Mouse (Mus musculus) retina, embryonic 14.5 days (tissue): ENCODE data around the gene Clasp1.

ENCODE experiments used
- DNase-seq: peaks from one replicate; pipeline ENCODE4 v3.0.0-alpha.2; 2015; ENCODE audit warnings: low spot score

Clasp1 gene

GRCm38 (mm10) chr1:118388757-118389453 lies at the start of gene Clasp1:
Gene Clasp1 (plus strand): TSS chr1:118389058.
- peak; percentile 97 for DNase-seq

DNA sequence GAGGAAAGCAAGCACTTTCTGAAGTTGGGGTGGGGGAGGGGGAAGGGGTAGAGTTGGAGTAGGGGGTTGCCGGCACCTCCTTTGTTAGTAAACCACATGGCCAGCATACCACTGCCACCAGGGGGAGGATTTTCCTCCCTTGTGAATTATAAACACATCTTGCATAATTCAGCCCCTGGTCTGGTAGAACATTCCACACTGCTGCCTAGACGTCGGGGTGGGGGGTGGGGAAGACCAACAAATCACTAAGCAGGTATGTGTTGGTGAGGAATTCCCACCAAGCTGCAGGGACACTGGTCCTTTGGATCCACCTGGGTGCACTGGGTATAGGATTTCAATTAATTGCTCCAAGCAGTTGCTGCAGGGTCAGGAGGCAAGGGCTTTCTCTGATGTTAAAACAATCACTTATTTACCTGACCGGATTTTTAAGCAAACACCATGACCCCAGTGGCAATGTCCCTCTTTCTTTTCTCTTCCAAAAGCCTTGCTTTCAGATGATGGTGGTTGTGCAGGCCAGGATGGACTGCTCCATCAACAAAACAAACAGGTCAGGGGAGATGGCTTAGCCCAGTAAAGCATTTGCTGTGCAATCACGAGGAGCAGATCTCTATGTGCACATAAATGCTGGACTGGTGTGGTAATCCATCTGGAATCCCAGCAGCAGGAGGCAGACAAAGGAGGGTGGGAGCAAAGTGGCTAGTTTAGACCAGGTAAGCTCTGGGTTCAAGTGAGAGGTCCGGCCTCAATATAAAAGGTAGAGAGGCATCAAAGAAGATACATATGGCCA lies 45.0 kb upstream of the Clasp1 start:
- DNase-seq: no peak

DNA sequence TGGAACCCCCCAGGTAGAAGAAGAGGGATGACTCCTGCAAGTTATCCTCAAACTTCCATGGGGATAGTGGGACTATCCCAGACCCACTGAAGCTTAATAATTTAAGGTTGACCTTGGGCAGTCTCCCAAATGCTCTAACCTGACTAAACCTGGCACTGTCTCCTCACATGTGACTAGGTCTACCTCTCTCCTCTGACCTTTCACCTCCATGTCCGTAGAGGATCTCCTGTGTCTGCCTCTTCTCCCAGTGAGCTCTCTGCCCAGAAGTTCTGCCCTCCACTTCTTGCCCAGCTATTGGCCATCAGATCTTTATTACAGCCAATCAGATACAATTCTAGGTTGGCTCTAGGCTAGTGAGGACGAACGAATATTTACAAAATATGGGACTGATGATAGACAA lies 38.9 kb upstream of the Clasp1 start:
- no peak for DNase-seq

DNA sequence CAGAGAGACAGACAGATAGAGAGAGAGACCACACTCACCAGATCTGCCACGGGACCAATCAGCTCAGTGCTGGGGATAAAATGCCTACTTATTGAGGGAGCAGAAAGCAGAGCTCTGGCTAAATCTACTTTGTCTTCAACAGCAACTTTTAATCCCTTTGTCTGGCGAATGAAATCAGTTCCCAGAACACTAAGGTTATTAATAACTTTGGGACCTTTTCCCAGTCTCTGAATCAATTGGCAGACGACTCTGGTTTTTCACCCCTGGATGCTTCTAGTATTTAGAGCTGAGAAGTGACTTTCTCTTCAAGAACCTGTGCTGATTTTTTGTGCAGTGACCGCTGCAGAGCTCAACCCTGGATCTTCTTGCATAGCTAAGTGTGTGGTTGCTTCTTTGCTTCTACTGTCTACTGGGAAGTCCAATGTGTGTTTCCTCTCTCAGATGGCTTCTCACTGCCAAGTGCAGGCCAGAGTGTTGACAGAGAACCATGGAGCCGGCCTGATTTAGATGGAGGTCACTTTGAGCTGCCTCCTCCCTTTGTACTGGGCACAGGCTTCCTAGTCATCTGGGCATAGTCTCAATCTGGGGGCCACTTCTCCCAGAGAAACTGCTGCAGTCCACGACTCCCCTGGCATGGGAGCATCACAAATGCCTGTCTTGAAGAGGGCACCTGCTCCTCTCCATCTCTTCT lies 29.6 kb upstream of the Clasp1 start:
- DNase-seq: no peak

DNA sequence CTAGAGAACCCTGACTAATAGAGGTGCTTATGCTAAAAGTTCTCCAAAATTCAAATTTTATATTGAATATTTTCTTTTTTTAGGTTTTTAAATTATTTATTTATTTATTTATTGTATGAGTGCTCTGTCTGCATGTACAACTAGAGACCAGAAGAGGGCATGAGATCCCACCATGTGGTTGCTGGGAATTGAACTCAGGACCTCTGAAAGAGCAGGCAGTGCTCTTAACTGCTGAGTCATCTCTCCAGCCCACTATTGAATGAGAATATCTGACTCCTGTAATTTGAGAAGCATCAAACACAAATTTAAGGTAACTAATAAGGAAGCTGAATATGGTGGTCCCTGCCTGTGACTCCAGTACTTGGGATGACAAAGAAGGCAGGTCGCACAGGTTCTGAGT lies 20.9 kb upstream of the Clasp1 start:
- peak; percentile 5 for DNase-seq

DNA sequence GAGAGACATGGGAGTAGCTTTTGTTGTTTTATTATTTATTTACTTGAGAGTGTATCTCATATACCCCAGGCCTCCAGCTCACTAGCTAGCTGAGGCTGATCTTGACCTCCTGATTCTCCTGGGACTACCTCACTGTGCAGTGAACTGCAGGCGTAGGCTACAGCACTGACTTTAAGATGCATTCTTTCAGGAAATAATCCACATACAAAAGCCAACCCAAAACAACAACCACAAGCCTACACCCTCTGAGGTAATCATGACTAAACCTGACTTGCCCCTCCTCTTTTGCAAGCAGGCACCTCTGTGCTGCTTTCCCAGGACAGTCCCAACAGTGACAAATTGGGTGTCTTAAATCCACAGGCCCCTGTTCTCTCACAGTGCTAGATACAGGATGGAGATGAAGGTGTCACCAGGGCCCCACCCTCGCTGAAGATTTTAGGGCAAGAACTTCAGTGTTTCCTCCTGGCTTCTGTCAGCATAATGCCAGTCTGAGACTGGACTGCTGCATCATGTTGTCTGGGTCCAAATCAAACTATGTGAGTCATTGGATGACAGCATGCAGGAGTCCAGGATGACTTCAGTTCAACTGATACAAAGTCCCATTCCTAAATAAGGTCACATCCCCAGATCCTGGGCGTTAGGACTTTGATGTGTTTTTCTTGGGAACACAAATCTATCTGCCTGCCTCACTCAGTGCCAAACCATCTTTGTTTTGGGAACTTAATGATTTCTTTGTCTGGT lies 20.0 kb upstream of the Clasp1 start:
- DNase-seq: no peak

GRCm38 (mm10) chr1:118377784-118378183 lies 11.1 kb upstream of the Clasp1 start:
- no peak for DNase-seq

DNA sequence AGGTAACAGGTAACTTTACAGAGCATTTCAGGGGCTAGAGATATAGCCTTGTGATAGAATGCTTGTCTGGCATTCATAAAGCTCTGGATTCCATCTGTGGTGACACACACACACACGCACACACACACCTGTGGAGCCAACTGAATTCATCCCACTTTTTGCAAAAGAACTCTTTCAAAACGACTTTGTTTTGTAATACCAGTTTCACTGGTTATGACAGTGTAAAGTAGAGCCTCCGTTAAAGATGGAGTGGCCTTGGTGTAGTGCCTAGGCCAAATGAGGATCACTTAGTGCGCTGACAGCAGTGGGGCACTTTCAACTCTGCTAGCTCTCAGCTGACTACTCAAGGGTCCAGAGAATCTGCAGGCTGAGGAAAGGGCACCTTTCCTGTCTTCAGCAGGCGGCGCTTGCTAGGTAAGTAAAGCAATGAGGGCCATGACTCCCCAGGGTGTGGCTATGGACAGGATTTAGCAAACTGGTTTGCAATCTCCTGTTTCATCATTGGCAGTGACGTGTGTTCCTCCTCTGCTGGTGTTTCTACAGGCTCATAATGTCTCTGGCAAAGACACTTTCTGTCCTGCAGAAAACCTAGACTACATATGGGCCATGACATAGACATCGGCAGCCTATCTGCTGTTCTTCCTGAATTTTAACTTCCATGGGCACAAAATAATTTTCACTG lies 8.6 kb upstream of the Clasp1 start:
- DNase-seq: no peak

DNA sequence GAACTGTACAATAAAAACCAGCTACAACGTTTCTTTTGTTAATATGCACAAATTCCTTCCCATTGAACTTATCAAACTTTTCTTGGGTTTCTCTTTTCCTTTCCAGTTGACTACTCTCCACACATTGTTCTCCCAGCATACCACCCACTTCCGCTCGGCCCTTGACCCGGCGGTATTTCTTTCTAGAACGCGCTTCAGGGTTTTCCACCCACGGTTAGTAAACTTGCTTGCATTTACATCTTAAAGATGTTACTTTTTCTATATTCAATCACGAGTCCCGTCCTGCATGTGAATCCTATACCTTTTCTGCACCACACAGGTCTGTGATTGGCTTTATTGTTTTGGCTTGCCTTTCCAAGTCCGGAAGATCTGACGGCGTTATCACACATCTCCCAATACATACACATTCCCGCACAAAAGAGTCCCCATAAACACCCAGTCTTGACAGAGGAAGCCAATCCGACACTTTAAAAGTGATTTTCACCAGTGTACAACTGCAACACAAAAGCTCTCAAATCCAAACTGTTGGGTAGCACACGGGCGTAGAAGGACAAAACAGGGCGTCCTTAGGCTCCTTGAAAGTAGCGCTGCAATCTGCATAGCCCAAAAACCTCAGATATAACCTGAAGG lies 616 bp upstream of the Clasp1 start:
- peak; percentile 81 for DNase-seq

DNA sequence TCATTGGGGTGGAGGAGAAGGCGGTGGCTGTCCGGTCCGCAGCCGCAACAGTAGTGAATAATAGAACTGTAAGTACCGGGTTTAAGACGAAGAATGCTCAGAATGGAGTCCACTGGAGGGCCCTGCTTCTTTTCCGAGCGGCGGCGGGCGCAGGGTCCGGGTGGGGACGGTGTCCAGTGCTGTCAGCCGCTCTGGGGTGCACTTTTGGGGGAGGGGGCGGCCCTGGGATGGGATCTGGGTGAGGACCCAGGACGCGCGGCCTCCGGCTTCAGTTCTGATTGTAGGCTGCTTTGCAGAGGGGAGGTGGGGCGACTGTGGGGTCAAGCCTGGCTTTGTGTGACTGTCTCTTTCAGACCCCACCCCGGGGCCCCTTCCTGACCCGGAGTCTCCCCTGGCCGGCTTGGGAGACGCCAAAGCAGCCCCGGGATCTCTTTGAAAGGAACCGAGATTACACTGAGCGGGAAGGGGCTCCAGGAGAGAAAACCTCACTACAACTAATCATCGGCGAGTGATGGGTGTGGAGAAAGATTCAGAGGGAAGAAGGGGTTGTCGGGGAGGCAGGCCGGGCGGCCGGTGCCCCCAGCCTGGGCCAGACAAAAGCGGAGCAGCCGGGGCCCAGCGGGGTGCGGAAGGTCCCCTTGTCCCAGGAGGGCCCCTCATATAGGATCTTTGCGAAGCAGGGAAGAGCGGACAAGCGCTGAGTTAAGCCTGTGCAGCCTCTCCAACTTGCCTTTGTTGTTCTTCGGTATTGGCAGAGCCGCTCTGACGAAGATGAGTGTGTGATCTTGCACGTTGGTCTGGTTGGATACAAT lies 802 bp downstream of the Clasp1 start:
- DNase-seq: peak; percentile 71

DNA sequence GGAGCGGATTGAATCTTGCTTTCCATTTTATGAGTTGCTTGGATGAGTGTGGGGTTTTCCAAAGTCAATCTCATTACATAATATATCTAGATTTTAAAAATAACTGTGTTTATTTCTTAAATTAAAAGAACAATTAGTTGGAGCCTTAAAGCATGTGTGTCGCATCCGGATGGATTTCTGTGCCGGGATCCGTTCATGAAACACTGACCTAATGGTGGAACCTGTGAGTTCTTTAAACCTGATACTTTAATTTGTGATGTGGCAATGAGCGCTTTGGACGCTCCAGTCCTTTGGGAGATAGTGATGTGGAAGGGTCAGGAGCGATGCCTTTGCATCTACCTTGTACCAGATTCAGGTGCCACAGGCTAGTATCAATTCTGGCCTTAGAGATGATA lies 1.4 kb downstream of the Clasp1 start:
- peak; percentile 31 for DNase-seq

- DNase-seq: no peak
Observed at GRCm38 (mm10) chr1:118390871-118391387, 2.1 kb downstream of the Clasp1 start.

DNA sequence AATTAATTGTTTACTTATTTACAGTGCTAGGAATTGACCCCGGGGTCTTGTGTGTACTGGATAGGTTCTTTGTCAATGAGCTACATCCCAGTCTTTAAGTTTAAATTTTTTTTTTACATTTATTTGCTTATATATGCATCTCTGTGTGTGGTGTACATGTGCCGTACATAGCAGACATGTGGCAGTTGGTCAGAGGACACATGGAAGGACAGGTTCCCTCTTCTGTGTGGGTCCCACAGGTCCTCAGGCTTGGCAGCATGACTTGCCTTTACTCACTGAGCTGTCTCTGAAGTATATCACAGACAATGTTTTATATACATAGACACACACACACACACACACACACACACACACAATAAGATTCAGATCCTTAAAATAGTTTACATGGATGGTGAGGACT lies 3.4 kb downstream of the Clasp1 start:
- DNase-seq: no peak

DNA sequence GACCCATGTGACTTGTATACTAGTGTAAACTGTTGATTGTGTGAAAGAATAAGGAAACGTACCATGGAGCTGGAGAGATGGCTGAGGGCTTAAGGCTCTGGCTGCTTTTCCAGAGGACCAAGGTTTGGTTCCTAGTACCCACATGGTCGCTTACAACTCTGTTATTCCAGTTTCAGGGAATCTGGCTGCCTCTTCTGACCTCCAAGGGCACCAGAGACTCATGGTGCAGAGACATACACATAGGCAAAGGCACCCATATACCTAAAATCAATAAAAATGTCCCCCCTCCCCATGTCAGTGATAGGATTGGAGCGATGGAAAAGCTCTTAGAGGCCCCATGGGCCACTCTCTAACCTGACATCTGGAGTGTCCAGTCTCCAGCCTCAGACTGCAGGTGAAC lies 5.1 kb downstream of the Clasp1 start:
- no peak for DNase-seq

GRCm38 (mm10) chr1:118397866-118398265 lies 9.0 kb downstream of the Clasp1 start:
- DNase-seq: no peak

DNA sequence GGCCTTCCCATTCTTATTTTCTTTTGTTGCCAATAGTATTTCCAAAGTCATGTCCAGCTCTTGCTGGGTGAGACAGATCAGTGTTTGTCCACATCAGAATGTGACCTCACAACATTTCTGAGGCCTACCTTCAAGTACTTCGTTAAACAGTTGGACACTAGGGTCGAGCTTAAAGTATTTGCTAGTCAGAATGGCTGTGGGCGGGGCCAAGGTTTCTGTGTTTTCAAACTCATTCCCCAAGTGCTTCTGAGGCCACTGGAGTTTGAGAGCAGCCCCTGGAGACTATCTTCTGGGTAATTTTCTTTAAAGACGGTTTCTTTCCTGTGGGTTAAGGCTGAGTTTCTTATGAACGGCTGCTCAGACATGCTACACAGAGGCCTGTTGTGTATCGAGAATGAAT lies 9.7 kb downstream of the Clasp1 start:
- DNase-seq: no peak

- no peak for DNase-seq
Observed at GRCm38 (mm10) chr1:118399625-118400310, 10.9 kb downstream of the Clasp1 start.

GRCm38 (mm10) chr1:118401991-118402390 lies 13.1 kb downstream of the Clasp1 start:
- no peak for DNase-seq

DNA sequence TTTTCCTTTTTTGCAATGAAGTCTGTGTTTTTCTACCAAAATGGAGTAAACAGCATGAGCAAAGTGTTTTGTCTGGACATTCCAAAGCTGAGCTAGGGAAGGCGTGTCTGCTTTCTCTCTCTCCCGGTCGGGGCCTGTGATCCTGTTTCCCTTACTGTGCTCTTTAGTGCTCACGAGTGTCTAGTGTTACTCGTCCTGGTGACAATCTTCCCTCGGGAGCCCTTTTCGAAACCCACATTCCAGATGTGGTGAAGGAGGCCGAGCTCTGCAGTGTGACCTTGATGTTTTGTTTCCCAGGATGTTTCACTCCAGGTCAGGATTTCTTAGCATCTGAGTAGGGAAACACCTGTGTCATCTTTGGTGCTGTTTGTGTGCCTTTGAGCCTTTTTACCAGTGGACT lies 13.7 kb downstream of the Clasp1 start:
- no peak for DNase-seq

DNA sequence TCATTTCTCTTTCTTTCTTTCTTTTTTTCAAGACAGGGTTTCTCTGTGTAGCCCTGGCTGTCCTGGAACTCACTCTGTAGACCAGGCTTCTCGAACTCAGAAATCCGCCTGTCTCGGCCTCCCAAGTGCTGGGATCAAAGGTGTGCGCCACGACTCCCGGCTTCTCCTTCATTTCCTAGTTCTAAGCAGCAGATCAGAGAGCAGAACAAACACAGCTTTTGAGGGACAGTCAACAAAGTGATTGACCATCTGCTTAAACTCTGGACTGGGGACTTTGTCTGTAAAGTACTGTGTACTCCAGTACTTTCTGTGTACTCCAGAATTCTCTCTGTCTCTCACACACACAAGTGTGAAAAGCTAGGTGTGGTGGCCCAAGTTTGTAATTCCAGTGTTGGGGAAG lies 14.1 kb downstream of the Clasp1 start:
- DNase-seq: no peak
